Mouse (Mus musculus) CH12.LX (cell line): ENCODE measurements at regions not wholly inside any gene's neighbourhood (a gene's known extent, or its start where the extent isn't known, plus 50 kb on each side); places are given as distances from the start of the nearest gene placed in this dataset.
"Not testable (repeated sequence)": the region's sequence is repeated elsewhere in the genome, so short reads cannot be mapped to it uniquely, and the experiment has no call there.

Source experiments
- DNase-seq: peaks from one replicate; pipeline ENCODE4 v3.0.0-alpha.2; 2013; ENCODE audit errors: extremely low read depth
- H3K27ac ChIP-seq: 2 replicates; pipeline ENCODE4 v1.5.1; 2012; ENCODE audit warnings: low read depth, mild to moderate bottlenecking, control low read depth, moderate library complexity; ENCODE audit not compliant: insufficient read depth
- H3K27me3 ChIP-seq: replicated peaks from 2 replicates; pipeline ENCODE3; 2012; ENCODE audit warnings: inconsistent platforms
- H3K36me3 ChIP-seq, 2 experiments: replicated peaks in 1 of 2; 2 replicates each; pipeline versions ENCODE3 to v1.6.1; 2012; ENCODE audit warnings: inconsistent platforms in 1 of 2, low read length in 1 of 2, mild to moderate bottlenecking in 1 of 2, mixed read lengths in 1 of 2, moderate library complexity in 1 of 2; ENCODE audit not compliant: control insufficient read depth in 1 of 2, insufficient read depth in 1 of 2
- H3K4me1 ChIP-seq, 2 experiments: 2 replicates each; pipeline ENCODE4 v1.6.1; 2012; ENCODE audit warnings: inconsistent platforms in 1 of 2, moderate library complexity in 1 of 2; ENCODE audit not compliant: insufficient read depth in 2 of 2, control insufficient read depth in 1 of 2
- H3K4me2 ChIP-seq: 2 replicates; pipeline ENCODE4 v1.6.1; 2012; ENCODE audit warnings: low read depth, mild to moderate bottlenecking, control low read depth; ENCODE audit not compliant: poor library complexity, insufficient read depth, severe bottlenecking
- H3K4me3 ChIP-seq, 3 experiments: fragments of 150-350 bp in 1 of 3; sonication (generic) in 1 of 3; replicated peaks in 1 of 3; 2 replicates each; pipeline versions ENCODE3 to v1.5.1; 2011 to 2012; ENCODE audit warnings: low read depth in 2 of 3, low read length in 2 of 3, mild to moderate bottlenecking in 2 of 3, moderate library complexity in 2 of 3, control low read depth in 1 of 3, improper control_type of control experiment in 1 of 3, inconsistent platforms in 1 of 3, mixed read lengths in 1 of 3; ENCODE audit not compliant: poor library complexity in 1 of 3
- H3K79me2 ChIP-seq: replicated peaks from 2 replicates; pipeline ENCODE4 v1.6.1; 2012; ENCODE audit warnings: mild to moderate bottlenecking, moderate library complexity; ENCODE audit not compliant: control insufficient read depth, poor library complexity, insufficient read depth, severe bottlenecking; ENCODE audit errors: extremely low read depth
- H3K9ac ChIP-seq: 2 replicates; pipeline ENCODE4 v1.6.1; 2012; ENCODE audit warnings: low read depth, mild to moderate bottlenecking, control low read depth, moderate library complexity; ENCODE audit not compliant: insufficient read depth
- H3K9me3 ChIP-seq: replicated peaks from 2 replicates; pipeline ENCODE3; 2012; ENCODE audit warnings: low read length, inconsistent platforms, mixed read lengths
- CHD2 ChIP-seq: IDR thresholded peaks from 2 replicates; pipeline ENCODE4 v1.6.1; 2011; ENCODE audit warnings: low read length, improper control_type of control experiment
- ELF1 ChIP-seq: IDR thresholded peaks from 2 replicates; pipeline ENCODE4 v1.6.1; 2014; ENCODE audit warnings: low read depth, mild to moderate bottlenecking, inconsistent platforms, low read length, improper control_type of control experiment
- EP300 ChIP-seq: IDR thresholded peaks from 2 replicates; pipeline ENCODE4 v1.6.1; 2011; ENCODE audit warnings: low read length, improper control_type of control experiment
- GABPA ChIP-seq: IDR thresholded peaks from 2 replicates; pipeline ENCODE4 v1.6.1; 2012; ENCODE audit warnings: low read depth, low read length, improper control_type of control experiment, inconsistent platforms; ENCODE audit not compliant: insufficient replicate concordance
- HCFC1 ChIP-seq: IDR thresholded peaks from 2 replicates; pipeline ENCODE4 v1.6.1; 2012; ENCODE audit warnings: low read depth, mild to moderate bottlenecking, inconsistent platforms, low read length, improper control_type of control experiment
- IRF4 ChIP-seq: IDR thresholded peaks from 2 replicates; pipeline ENCODE4 v1.6.1; 2014; ENCODE audit warnings: low read depth, mild to moderate bottlenecking, inconsistent platforms, low read length, improper control_type of control experiment
- JUN ChIP-seq: IDR thresholded peaks from 2 replicates; pipeline ENCODE4 v1.6.1; 2011; ENCODE audit warnings: low read depth, mild to moderate bottlenecking, low read length, improper control_type of control experiment, moderate library complexity; ENCODE audit not compliant: insufficient read depth
- KAT2A ChIP-seq: IDR thresholded peaks from 2 replicates; pipeline ENCODE4 v1.6.1; 2012; ENCODE audit warnings: low read length, improper control_type of control experiment, inconsistent platforms; ENCODE audit not compliant: insufficient replicate concordance
- MXI1 ChIP-seq: IDR thresholded peaks from 2 replicates; pipeline ENCODE4 v1.6.1; 2011; ENCODE audit warnings: mild to moderate bottlenecking, low read depth, low read length, improper control_type of control experiment
- NELFE ChIP-seq: IDR thresholded peaks from 2 replicates; pipeline ENCODE4 v1.6.1; 2011; ENCODE audit warnings: low read depth, low read length, improper control_type of control experiment
- NRF1 ChIP-seq: IDR thresholded peaks from 2 replicates; pipeline ENCODE4 v1.6.1; 2014; ENCODE audit warnings: low read depth, mild to moderate bottlenecking, inconsistent platforms, low read length, improper control_type of control experiment, moderate library complexity
- PAX5 ChIP-seq: IDR thresholded peaks from 2 replicates; pipeline ENCODE4 v1.6.1; 2012; ENCODE audit warnings: low read length, inconsistent platforms, mixed read lengths
- POLR2A ChIP-seq: IDR thresholded peaks from 2 replicates; pipeline ENCODE4 v1.6.1; 2011; ENCODE audit warnings: low read depth, mild to moderate bottlenecking, improper control_type of control experiment, low read length
- POLR2AphosphoS2 ChIP-seq: IDR thresholded peaks from 2 replicates; pipeline ENCODE4 v1.6.1; 2011; ENCODE audit warnings: low read depth, low read length, improper control_type of control experiment
- RCOR1 ChIP-seq: conservative IDR thresholded peaks from 2 replicates; pipeline ENCODE4 v1.6.1; 2012; ENCODE audit warnings: low read depth, mild to moderate bottlenecking, inconsistent platforms, low read length, improper control_type of control experiment
- USF1 ChIP-seq: IDR thresholded peaks from 2 replicates; pipeline ENCODE4 v1.6.1; 2014; ENCODE audit warnings: low read depth, mild to moderate bottlenecking, inconsistent platforms, low read length, improper control_type of control experiment
- USF2 ChIP-seq: conservative IDR thresholded peaks from 2 replicates; pipeline ENCODE4 v1.6.1; 2011; ENCODE audit warnings: low read depth, low read length, improper control_type of control experiment
- ZKSCAN1 ChIP-seq: IDR thresholded peaks from 2 replicates; pipeline ENCODE4 v1.6.1; 2012; ENCODE audit warnings: low read depth, inconsistent platforms, low read length, improper control_type of control experiment, borderline replicate concordance
- ZNF384 ChIP-seq: IDR thresholded peaks from 2 replicates; pipeline ENCODE4 v1.6.1; 2012; ENCODE audit warnings: low read depth, low read length, improper control_type of control experiment, inconsistent platforms
- dilution Hi-C: fragments of 300-500 bp; cut with MboI; formaldehyde crosslinking; loops from 2 replicates; pipeline ENCODE4 v1.14.3; 2020; ENCODE audit warnings: low sequenced_read_pairs; ENCODE audit not compliant: extremely low pct_unique_long_range_greater_than_20kb, extremely low pct_ligation_motif_present
- in situ Hi-C: fragments of 300-500 bp; cut with MboI; formaldehyde crosslinking; loops from 3 replicates; pipeline ENCODE4 v1.14.3; 2019; ENCODE audit warnings: low sequenced_read_pairs, low pct_ligation_motif_present, low pct_unique_long_range_greater_than_20kb, mixed read lengths

GRCm38 (mm10) chr17:82272845-82273244, 534.7 kb upstream of the Slc8a1 start:
- in situ Hi-C loops = no loop called here
- Histone ChIP-seq H3K36me3 (no peaks in the 10 kb centered on the region), H3K9ac (no peak overlapping the region), H3K79me2 (no peaks in the 10 kb centered on the region), H3K9me3 (peaks cover 30% of the 10 kb centered on the region), H3K4me1 (no peaks in the 10 kb centered on the region), H3K27ac (no peak overlapping the region), H3K4me3 (no peak overlapping the region), H3K27me3 (no peaks in the 10 kb centered on the region), H3K4me2 (no peak overlapping the region)
- dilution Hi-C loops = no loop called here
- no peak for DNase-seq
- TF ChIP-seq IRF4 = no peak
- TF ChIP-seq NRF1 = no peak
- no peak for TF ChIP-seq HCFC1
- no peak for TF ChIP-seq KAT2A
- no peak for TF ChIP-seq NELFE
- no peak for TF ChIP-seq POLR2AphosphoS2
- no peak for TF ChIP-seq USF2
- TF ChIP-seq ZNF384 = no peak
- no peak for TF ChIP-seq GABPA
- TF ChIP-seq ZKSCAN1 = no peak
- no peak for TF ChIP-seq EP300

GRCm38 (mm10) chr17:82266842-82267241, 528.7 kb upstream of the Slc8a1 start:
- in situ Hi-C loops, H3K4me2 ChIP-seq, DNase-seq, H3K4me3 ChIP-seq, dilution Hi-C loops, H3K79me2 ChIP-seq, H3K4me1 ChIP-seq, H3K36me3 ChIP-seq, H3K9ac ChIP-seq, H3K27me3 ChIP-seq, H3K27ac ChIP-seq: not testable (repeated sequence)
- peaks cover 19% of the 10 kb centered on the region for H3K9me3 ChIP-seq

GRCm38 (mm10) chr17:82252362-82252761, 514.2 kb upstream of the Slc8a1 start:
- H3K27ac ChIP-seq = no peak overlapping the region
- dilution Hi-C loops = no loop called here
- no peaks in the 10 kb centered on the region for H3K79me2 ChIP-seq
- no peak overlapping the region for H3K9ac ChIP-seq
- DNase-seq = no peak
- no peak overlapping the region for H3K4me3 ChIP-seq
- in situ Hi-C loops = no loop called here
- TF ChIP-seq NRF1 (no peak), CHD2 (no peak), RCOR1 (no peak), ELF1 (no peak), POLR2A (no peak), MXI1 (no peak), USF2 (no peak), KAT2A (no peak), USF1 (no peak), PAX5 (no peak), JUN (no peak)
- H3K4me2 ChIP-seq = no peak overlapping the region
- no peaks in the 10 kb centered on the region for H3K4me1 ChIP-seq
- H3K9me3 ChIP-seq = peaks cover 6% of the 10 kb centered on the region
- H3K27me3 ChIP-seq = no peaks in the 10 kb centered on the region
- H3K36me3 ChIP-seq = no peaks in the 10 kb centered on the region
